Mouse (Mus musculus): Measurements from ENCODE around the gene Apoe.

- TF ChIP-seq CTCF (IDR thresholded peaks at IDR 0.05; ENCODE audit: control insufficient read depth, insufficient read depth, low read length) = no peak
- no peak for TF ChIP-seq POLR2A (IDR thresholded peaks at IDR 0.05; ENCODE audit: borderline replicate concordance, control insufficient read depth, low read depth, low read length)
Measured at GRCm38 (mm10) chr7:19682979-19683378, 16.0 kb downstream of the Apoe start.
